Mouse (Mus musculus): ENCODE results near the gene Igfbp6. TPM values are rescaled to one million over a fixed set of nuclear protein-coding genes. Genes with fewer than 3 reads are reported as not detected.

The Igfbp6 gene
- polyA plus RNA-seq, 1 experiment from 2014 or later = 0.17 TPM

DNA sequence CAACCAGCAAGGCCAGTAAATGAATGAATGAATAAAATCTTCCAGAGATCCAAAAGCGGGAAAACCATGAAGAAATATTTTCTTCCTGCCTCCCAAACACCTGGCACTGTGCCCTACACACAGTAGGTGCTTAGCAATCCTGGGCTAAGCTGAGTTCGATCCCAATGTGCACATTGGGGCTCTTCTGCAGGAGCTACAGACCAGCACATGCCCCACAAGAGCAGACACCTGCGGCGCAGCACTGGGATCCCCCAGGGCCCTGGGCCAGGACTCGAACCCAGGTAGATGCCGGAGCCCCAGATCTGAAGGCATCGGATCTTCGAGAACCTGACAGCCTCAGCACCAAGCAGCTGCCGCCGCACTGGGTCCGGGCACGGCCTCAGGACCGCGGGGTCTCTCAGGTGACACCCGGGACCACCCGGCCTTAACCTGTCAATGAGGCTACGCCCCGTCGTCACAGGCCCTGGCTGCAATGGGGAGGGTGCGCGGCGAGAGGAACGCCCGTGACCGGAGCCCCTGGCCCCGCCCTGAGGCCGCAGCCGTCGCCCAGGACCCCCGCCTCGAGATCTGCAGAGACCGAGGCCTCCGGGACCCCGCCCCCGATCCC is 8.5 kb upstream of the Igfbp6 start:
- 4% methylated on average over 35 of the region's 35 CpGs for WGBS
- Histone ChIP-seq H3K27ac (peak overlapping the region; percentile 94), H3K36me3 (replicated peaks) (peaks cover 28% of the 10 kb centered on the region), H3K27me3 (ENCODE audit: poor library complexity, severe bottlenecking) (no peaks in the 10 kb centered on the region; the same call in 1 of the 2 replicates), H3K9me3 (no peaks in the 10 kb centered on the region), H3K4me1 (peaks cover 27% of the 10 kb centered on the region), H3K4me3 (peak overlapping the region; percentile 90)
- no peak for DNase-seq (ENCODE audit: extremely low spot score, low spot score)

DNA sequence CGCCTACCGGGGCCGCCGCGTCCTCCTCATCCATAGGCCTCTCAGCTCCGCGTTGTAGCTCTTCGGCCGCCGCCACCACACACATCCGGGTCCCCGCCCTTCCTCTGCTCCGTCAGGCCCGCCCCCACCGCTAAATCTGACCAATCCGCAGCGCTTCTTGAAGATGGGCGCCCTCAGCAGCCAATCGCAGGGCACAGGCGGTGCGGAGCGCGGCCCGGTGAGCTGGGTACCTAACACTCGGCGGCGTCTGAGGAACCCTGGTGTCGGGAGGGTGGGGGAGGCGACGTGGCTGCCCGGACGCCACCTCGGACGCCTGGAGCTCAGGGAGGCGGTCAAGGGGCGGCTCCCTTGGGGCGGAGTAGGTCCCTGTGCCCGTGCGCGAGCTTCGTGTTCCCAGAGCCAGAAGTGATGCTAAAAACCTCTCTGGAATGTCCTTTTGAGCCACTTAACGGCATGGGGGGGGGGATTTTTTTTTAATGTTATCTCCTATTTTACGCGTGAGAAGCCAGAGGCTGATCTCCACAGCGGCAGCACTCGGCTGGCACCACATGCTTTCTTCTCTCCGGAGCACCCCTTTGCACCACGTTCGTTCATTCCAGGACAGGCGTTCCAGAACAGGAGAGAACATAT is 7.9 kb upstream of the Igfbp6 start, which contains the start of gene Spryd3:
Spryd3 (minus strand) TSS at position 106 of the 630 bp plus-strand sequence.
- H3K9me3 ChIP-seq = no peaks in the 10 kb centered on the region
- peak within 1 kb of the TSS; percentile 94 for H3K27ac ChIP-seq
- peaks cover under 1% of the 10 kb centered on the region; the same call in 1 of the 2 replicates for H3K27me3 ChIP-seq (ENCODE audit: poor library complexity, severe bottlenecking)
- under 1% methylated on average over 50 of the region's 50 CpGs for WGBS
- peak; percentile 97 for DNase-seq (ENCODE audit: extremely low spot score, low spot score)
- peak within 1 kb of the TSS; percentile 90 for H3K4me3 ChIP-seq
- peaks cover 22% of the 10 kb centered on the region for H3K36me3 ChIP-seq (replicated peaks)
- H3K4me1 ChIP-seq = peaks cover 27% of the 10 kb centered on the region

DNA sequence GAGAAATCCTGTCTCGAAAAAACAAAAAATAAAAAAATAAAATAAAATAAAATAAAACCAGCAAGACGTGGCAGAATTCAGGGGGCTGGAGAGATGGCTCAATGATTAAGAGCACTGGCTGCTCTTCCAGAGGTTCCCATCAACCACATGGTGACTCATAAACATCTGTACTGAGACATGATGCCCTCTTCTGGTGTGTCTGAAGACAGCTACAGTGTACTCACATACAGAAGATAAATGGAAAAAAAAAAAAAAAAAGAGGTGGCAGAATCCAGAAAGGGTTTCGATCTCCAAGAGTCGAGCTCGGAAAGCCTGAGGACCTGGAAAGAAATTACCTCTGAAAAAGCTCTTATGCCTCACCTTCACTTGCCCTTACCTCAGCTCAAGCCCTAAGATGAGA is 3.0 kb upstream of the Igfbp6 start:
- Histone ChIP-seq H3K9me3 (no peaks in the 10 kb centered on the region), H3K27ac (no peak overlapping the region), H3K4me3 (no peak overlapping the region), H3K36me3 (replicated peaks) (no peaks in the 10 kb centered on the region), H3K27me3 (ENCODE audit: poor library complexity, severe bottlenecking) (peaks cover 49% of the 10 kb centered on the region), H3K4me1 (peaks cover 35% of the 10 kb centered on the region)
- no peak for DNase-seq (ENCODE audit: extremely low spot score, low spot score)
- 85% methylated on average over 5 of the region's 5 CpGs for WGBS

DNA sequence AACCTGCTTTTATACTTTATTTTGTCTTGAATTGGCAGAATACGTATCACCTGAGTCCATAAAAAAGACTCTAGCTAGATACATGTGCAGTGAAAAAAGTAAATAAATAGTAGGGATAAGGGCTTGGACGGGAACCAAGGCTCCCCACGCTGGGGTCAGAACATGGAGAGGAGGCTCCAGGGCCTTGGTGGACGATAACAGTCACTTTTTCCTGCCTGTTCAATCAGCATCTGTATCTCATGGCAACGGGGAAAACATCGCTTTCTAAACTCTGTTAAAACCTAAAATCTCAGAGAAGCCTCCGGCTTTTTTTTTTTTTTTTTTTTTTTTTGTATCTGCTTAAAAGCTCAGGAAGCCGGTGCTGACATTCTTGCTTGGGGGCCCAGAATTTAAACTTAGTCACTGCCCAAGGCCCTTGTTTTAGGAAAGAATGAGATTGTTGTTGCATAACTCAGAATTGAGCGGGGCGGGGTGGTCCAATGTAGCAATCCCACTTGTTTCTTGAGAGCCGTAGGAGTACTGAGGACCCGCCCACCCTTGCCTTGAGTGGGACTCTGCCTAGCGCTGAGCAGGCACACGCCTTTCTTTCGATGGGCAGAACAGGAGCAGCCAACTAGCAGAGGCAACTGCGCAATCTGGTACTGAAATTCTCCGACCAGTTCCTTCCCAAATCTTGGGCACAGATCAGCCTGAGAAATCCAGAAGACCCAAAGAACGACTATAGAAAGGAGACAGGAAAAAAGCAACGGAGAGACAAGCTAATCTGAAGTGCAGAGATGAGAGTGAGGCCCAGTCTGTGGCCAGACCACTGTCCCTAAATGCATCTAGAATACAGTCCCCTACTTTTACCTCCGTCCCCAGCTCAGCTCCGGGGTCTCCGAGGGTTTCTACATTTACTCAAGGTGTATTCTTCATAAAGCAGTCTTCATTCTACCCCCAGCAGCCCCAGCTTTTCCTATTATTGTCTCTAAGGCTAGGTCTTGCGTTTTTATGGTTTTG is 949 bp upstream of the Igfbp6 start:
- Histone ChIP-seq H3K9me3 (no peaks in the 10 kb centered on the region), H3K4me1 (peaks cover 24% of the 10 kb centered on the region), H3K4me3 (no peak overlapping the region), H3K27ac (no peak overlapping the region), H3K27me3 (ENCODE audit: poor library complexity, severe bottlenecking) (peaks cover 58% of the 10 kb centered on the region), H3K36me3 (replicated peaks) (no peaks in the 10 kb centered on the region)
- DNase-seq (ENCODE audit: extremely low spot score, low spot score) = no peak
- 57% methylated on average over 23 of the region's 23 CpGs for WGBS

DNA sequence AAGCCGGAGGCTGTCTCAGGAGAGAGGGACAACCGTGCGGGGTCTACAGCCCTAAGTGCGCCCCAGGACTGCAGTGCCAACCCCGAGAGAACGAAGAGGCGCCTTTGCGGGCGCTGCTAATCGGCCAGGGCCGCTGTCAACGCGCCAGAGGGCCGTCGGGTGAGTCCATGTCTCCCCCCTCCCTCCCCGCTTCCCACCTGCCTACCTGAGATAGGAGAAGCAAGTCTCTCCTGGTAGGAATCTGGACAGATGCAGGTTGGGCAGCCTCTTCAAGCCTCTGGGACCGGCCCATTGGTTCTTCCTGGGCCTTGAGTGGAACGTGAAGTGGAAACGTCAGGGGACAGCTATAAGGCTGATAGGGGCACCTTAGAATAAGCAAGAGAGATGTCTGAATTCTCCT is 564 bp downstream of the Igfbp6 start:
- no peaks in the 10 kb centered on the region for H3K36me3 ChIP-seq (replicated peaks)

DNA sequence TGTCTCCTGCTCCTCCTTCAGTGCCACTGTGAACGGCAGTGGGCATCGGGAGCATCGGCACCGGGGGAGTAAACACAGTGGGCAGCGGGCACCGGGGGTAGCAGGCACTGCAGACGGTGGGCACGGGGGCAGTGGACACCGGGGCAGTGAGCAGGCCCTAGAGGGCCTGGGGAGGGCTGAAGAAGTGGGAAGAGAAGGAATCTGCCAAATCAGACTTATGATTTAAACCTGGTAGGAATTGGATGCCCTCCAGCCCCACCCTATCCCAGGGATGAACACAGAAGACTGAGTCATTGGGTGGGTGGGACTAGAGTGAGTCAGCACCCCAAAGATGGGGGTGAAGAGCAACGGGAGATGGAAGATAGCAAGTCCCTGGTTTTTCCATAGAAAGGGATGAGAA is 1.2 kb downstream of the Igfbp6 start:
- H3K4me3 ChIP-seq = no peak overlapping the region
- DNase-seq (ENCODE audit: extremely low spot score, low spot score) = no peak
- H3K36me3 ChIP-seq (replicated peaks) = no peaks in the 10 kb centered on the region
- peaks cover 58% of the 10 kb centered on the region for H3K27me3 ChIP-seq (ENCODE audit: poor library complexity, severe bottlenecking)
- WGBS = 88% methylated on average over 10 of the region's 10 CpGs
- no peaks in the 10 kb centered on the region for H3K9me3 ChIP-seq
- no peak overlapping the region for H3K27ac ChIP-seq
- H3K4me1 ChIP-seq = peaks cover 34% of the 10 kb centered on the region

More for the DNA sequence above, 564 bp downstream of the Igfbp6 start:
- WGBS = 10% methylated on average over 19 of the region's 19 CpGs
- Histone ChIP-seq H3K27me3 (ENCODE audit: poor library complexity, severe bottlenecking) (peaks cover 58% of the 10 kb centered on the region), H3K4me3 (peak overlapping the region; percentile 42), H3K4me1 (peaks cover 31% of the 10 kb centered on the region), H3K27ac (peak overlapping the region; percentile 62), H3K9me3 (no peaks in the 10 kb centered on the region)
- no peak for DNase-seq (ENCODE audit: extremely low spot score, low spot score)

DNA sequence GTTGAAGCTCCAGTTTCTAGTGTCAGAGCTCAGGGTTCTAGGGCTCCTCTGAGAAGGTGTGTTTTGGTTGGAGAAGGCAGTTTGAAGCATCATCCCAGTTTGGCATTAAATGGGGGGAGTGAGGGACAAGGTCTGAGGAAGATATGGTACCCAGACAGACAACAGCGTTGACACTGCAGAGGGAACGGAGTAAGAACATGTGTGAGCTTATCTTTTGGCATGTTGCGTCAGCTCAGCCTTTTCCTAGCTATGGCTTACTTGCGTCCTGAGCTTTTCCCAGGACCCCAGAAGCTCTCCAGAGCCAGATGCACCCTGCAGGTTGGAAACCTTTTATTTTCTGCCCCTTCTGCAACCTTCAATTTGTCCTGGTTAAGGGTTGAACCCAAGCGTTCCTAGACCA is 1.9 kb downstream of the Igfbp6 start:
- Histone ChIP-seq H3K36me3 (replicated peaks) (no peaks in the 10 kb centered on the region), H3K9me3 (no peaks in the 10 kb centered on the region), H3K4me1 (peaks cover 38% of the 10 kb centered on the region), H3K27me3 (ENCODE audit: poor library complexity, severe bottlenecking) (peaks cover 58% of the 10 kb centered on the region), H3K4me3 (no peak overlapping the region), H3K27ac (no peak overlapping the region)
- 84% methylated on average over 5 of the region's 5 CpGs for WGBS
- DNase-seq (ENCODE audit: extremely low spot score, low spot score) = no peak

DNA sequence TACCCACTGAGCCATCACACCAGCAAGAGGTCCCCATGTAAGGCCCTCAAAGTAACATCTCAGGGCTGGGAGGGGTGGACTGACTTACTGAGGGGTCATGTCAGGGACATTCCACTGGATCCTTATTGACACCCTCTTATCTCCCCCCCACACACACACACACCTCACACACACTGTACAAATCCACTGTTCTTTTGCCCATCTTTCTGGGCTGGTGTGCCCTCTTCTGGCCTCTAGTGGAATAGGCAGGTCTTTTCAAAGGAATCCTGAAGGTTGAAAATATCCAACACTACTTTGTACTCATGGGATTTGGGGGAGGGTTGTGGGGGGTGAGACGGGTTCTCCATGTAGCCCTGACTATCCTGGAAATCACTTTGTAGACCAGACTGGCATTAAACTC is 2.7 kb downstream of the Igfbp6 start:
- H3K4me3 ChIP-seq = no peak overlapping the region
- WGBS = 16% methylated on average over 1 of the region's 1 CpGs
- H3K36me3 ChIP-seq (replicated peaks) = no peaks in the 10 kb centered on the region
- peaks cover 51% of the 10 kb centered on the region for H3K27me3 ChIP-seq (ENCODE audit: poor library complexity, severe bottlenecking)
- H3K27ac ChIP-seq = no peak overlapping the region
- no peak for DNase-seq (ENCODE audit: extremely low spot score, low spot score)
- peaks cover 38% of the 10 kb centered on the region for H3K4me1 ChIP-seq
- no peaks in the 10 kb centered on the region for H3K9me3 ChIP-seq

DNA sequence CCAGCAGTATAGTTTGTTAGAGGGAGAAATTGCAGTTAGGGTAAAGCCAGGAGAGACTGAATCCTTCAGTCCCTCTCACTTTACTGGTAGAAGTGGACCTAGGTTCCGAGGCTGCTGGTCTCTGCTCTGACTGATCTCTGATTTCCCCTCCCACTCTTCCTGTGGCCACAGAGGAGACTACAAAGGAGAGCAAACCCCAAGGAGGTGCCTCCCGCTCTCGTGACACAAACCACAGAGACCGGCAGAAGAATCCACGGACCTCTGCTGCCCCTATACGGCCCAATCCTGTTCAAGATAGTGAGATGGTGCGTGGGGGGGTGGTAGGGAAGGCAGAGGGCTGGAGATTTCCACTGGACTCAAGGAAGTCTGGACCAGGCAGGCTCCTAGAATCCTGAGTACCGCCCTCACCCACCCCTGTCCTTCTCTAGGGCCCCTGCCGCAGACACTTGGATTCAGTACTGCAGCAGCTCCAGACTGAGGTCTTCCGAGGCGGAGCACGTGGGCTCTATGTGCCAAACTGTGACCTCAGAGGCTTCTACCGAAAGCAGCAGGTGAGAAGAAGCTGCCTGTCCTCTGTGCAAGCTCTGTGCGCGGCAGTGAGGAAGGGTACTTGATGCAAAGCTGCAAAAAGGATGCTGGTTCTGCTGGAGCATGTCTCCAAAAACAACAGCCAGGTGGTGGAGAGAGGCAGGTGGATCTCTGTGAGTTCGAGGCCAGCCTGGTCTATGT is 3.7 kb downstream of the Igfbp6 start:
- Histone ChIP-seq H3K4me1 (peaks cover 41% of the 10 kb centered on the region), H3K27ac (0 out of 2 replicates have a peak overlapping the region, but pooled peaks have one; percentile 1), H3K4me3 (no peak overlapping the region), H3K36me3 (replicated peaks) (no peaks in the 10 kb centered on the region), H3K9me3 (no peaks in the 10 kb centered on the region), H3K27me3 (ENCODE audit: poor library complexity, severe bottlenecking) (peaks cover 42% of the 10 kb centered on the region)
- WGBS = 71% methylated on average over 16 of the region's 16 CpGs
- DNase-seq (ENCODE audit: extremely low spot score, low spot score) = no peak

DNA sequence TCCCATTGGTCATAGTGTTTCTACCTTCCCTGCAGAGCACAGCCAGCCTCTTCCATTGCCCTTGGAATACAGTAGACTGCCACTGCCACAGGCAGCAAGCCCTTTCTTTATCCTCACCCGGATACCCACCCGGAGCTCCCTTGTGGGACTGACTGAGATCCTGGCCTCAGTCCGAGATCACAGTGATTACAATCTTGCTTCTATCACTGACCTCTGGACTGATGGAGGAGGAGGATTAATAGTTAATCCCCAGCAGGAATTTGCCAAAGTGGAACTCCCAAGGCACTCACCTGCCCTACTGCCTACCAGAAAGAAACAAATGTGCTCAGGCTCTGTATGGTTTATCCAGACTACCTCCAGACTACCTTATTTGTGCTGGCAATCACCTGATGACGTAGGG is 5.4 kb downstream of the Igfbp6 start:
- no peaks in the 10 kb centered on the region for H3K36me3 ChIP-seq (replicated peaks)
- no peak for DNase-seq (ENCODE audit: extremely low spot score, low spot score)
- 69% methylated on average over 4 of the region's 4 CpGs for WGBS
- H3K9me3 ChIP-seq = no peaks in the 10 kb centered on the region
- peaks cover 25% of the 10 kb centered on the region for H3K27me3 ChIP-seq (ENCODE audit: poor library complexity, severe bottlenecking)
- H3K4me1 ChIP-seq = peaks cover 35% of the 10 kb centered on the region
- no peak overlapping the region for H3K27ac ChIP-seq
- no peak overlapping the region for H3K4me3 ChIP-seq

DNA sequence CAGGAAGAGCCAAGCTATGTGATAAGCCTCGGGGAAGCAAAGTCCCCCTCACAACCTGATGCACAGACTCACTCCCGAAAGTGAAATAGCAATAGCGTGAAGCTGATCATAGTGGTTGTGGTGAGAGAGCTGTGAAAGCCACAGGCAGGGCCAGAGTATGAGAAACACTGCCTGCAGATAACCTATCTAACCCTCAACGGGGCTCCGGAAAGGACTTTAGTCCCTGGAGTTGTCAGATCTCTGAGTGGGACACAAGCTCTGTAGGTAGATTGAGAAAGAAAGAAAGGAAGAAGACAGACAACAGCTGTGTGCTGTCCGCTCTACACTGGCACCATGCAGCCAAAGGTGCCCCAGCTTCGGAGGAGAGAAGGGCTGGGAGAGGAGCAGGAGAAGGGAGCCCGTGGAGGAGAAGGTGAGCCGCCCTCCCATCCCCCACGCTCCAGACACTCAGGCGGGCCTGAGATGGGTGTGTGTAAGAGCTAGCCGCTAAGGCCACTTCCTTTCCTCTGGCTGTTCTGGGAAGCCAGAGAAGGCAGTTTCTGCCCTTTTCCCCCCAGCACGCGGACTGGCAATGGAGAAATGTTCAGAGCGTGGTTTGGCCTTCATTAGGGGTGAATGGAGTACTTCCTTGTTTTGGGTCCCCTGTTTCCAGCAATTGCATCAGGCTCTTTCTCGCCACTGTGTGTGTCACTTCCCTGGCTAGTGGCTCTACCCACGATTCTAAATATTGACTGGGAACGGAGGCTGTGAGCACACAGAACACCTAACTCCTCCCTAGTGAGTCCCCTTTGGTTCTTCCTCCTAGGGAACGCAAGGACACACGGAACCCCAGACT is 6.4 kb downstream of the Igfbp6 start, which contains the start of gene Soat2:
Soat2 (plus strand) TSS at position 226 of the 835 bp plus-strand sequence.
- H3K9me3 ChIP-seq = no peaks in the 10 kb centered on the region
- 58% methylated on average over 20 of the region's 20 CpGs for whole genome bisulfite sequencing
- DNase-seq (ENCODE audit: extremely low spot score, low spot score) = no peak
- peak within 1 kb of the TSS; percentile 59 for H3K27ac ChIP-seq
- H3K27me3 ChIP-seq (ENCODE audit: poor library complexity, severe bottlenecking) = peaks cover 15% of the 10 kb centered on the region
- peaks cover 28% of the 10 kb centered on the region for H3K4me1 ChIP-seq
- H3K36me3 ChIP-seq (replicated peaks) = no peaks in the 10 kb centered on the region
- peak within 1 kb of the TSS; percentile 26 for H3K4me3 ChIP-seq
